Mouse (Mus musculus): Measurements from ENCODE around the gene Defb3. TPM values are rescaled to one million over a fixed set of nuclear protein-coding genes. Genes with fewer than 3 reads are reported as not detected.

The Defb3 gene
- not detected in 2 replicates for polyA plus RNA-seq (2012)

GRCm38 (mm10) chr8:19293060-19293459, at the start of gene Defb3:
Defb3 (plus strand) TSS chr8:19293360.

DNA sequence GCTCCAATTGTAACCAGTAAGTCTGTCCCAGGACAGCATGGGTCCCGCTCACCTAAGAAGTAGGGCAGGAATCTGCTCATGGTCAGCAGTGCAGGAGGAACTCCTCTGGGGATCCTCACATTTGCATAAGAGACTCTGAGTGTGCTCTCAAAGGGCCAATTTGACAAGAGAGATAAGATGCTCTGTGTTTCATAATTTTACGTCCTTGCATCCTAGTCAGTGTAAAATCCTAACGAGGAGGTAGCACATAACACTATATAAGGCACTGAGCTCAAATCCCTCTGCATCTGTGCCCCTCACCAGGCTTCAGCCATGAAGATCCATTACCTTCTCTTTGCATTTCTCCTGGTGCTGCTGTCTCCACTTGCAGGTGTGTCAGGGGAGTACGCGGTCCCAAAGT, 45.9 kb upstream of the Defb3 start, which contains the start of gene Defb5:
Gene Defb5, plus strand, starts transcription at position 301 of the 400 bp plus-strand sequence.

Other genes with a start within 250 kb of the Defb3 start
- not detected in 2 replicates for gene Defb39, start 228.6 kb upstream of the Defb3 start, polyA plus RNA-seq (2012)
- gene Defb12, start 178.5 kb upstream of the Defb3 start, polyA plus RNA-seq (2012) = not detected in 2 replicates
- not detected in 2 replicates for gene Defb34, start 169.6 kb upstream of the Defb3 start, polyA plus RNA-seq (2012)
- not detected in 2 replicates for gene Gm45826, start 152.6 kb upstream of the Defb3 start, polyA plus RNA-seq (2012)
- not detected in 2 replicates for gene Defb14, start 99.0 kb upstream of the Defb3 start, polyA plus RNA-seq (2012)
- gene Defb4, start 94.7 kb upstream of the Defb3 start, polyA plus RNA-seq (2012) = not detected in 2 replicates
- not detected in 2 replicates for gene Defb6, start 67.9 kb upstream of the Defb3 start, polyA plus RNA-seq (2012)
- not detected in 2 replicates for gene Defb46, start 53.4 kb upstream of the Defb3 start, polyA plus RNA-seq (2012)
- gene Defb5, start 45.8 kb upstream of the Defb3 start, polyA plus RNA-seq (2012) = not detected in 2 replicates
- not detected in 2 replicates for gene Defb8, start 154.2 kb downstream of the Defb3 start, polyA plus RNA-seq (2012)
- gene Defb7, start 201.7 kb downstream of the Defb3 start, polyA plus RNA-seq (2012) = not detected in 2 replicates